Mouse (Mus musculus): Measurements from ENCODE around the gene Arhgap44. TPM values are rescaled to one million over a fixed set of nuclear protein-coding genes. Genes with fewer than 3 reads are reported as not detected.

Arhgap44 gene
- polyA plus RNA-seq, 1 experiment from 2014 or later, result 13.1 TPM

DNA sequence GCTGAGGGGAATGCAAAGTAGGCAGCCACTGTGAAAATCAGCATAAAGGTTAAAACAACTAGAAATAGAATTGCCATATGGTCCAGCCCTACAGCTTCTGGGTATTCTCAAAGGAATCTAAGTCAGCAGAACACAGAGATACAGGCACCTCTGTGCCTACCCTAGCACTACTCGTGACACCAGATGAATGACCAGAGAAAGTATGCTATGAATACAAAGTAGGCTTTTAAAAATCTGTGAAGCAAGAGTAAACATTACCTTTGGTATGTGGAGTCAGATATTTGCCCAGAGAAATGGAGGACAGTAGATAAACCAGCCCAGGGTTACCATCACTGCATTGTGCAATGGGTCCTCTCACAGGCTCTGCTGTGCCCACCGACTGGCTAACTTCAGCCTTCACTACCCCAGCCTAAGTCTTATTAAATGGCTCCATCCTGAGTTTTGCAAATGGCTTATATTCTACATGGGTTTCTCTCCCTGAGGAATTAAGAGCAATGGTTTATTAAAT is 25.6 kb downstream of the Arhgap44 start:
- TF ChIP-seq CTCF (IDR thresholded peaks at IDR 0.05), result no peak
- POLR2A ChIA-PET, result no interaction called here

DNA sequence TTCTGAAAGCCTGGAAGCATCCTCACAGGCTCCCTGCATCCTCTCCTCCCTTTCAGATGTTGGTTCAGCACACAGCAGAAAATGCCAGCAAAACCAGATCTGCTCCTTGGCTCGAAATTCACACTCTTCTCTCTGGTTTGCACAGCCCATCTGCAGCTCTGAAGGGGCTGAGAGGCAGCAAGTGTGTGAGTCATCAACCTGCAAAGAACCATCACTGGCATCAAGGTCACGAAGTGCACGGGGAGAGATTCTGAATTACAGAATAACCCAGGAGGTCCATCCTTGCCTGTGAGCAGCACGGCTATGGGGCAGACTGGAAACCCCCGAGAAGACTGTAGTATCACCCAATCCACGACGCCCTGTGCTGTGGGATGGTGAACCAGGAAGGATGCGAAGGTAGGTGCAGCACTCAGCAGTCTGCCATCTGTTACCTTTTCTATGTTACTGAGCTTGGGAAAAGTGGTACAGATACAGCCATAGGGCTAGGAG is 27.5 kb downstream of the Arhgap44 start:
- ATAC-seq, result no peak
- no peak for DNase-seq (ENCODE audit: low read depth, low spot score)
- in situ Hi-C loops (cut with MboI; ENCODE audit: low pct_unique_long_range_greater_than_20kb), result no loop called here
- POLR2A ChIA-PET, result interaction anchor here (0.6 kb wide), 1 partner anchor 23 kb away, joined by 4 read pairs; no protein-coding TSS in a partner anchor
- H3K27me3 ChIP-seq, result no peaks in the 10 kb centered on the region
- CTCF ChIA-PET, result no interaction called here
- no peak for TF ChIP-seq CTCF (IDR thresholded peaks at IDR 0.05)

More for the DNA sequence above, 25.6 kb downstream of the Arhgap44 start:
- DNase-seq (ENCODE audit: low read depth, low spot score) (no peak), ATAC-seq (peak; percentile 62)
- CTCF ChIA-PET, result no interaction called here
- no peaks in the 10 kb centered on the region for H3K27me3 ChIP-seq
- in situ Hi-C loops (cut with MboI; ENCODE audit: low pct_unique_long_range_greater_than_20kb), result no loop called here

DNA sequence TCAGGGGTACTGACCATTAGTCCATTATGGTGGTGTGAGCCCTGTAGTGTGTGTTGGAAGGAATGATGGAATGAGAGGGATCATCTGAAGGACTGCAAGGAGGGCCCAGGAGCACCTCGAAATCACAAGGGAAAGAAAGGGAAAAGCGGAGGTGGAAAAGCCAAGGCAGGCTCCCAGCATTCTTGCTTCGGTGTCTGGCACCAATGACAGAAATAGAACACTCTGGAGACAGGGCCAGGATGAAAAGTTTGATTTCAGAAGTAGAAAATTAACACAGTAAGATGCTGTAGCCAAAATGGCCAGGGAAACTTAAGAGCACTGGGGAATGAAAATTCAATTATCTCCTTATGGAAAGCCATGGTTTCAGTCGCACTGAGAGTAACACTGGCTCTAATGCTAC is 29.1 kb downstream of the Arhgap44 start:
- DNase-seq (ENCODE audit: low read depth, low spot score) (no peak), ATAC-seq (no peak)
- no peaks in the 10 kb centered on the region for H3K27me3 ChIP-seq
- no peak for TF ChIP-seq CTCF (IDR thresholded peaks at IDR 0.05)
- ChIA-PET CTCF (no interaction called here), POLR2A (no interaction called here)
- in situ Hi-C loops (cut with MboI; ENCODE audit: low pct_unique_long_range_greater_than_20kb), result no loop called here

DNA sequence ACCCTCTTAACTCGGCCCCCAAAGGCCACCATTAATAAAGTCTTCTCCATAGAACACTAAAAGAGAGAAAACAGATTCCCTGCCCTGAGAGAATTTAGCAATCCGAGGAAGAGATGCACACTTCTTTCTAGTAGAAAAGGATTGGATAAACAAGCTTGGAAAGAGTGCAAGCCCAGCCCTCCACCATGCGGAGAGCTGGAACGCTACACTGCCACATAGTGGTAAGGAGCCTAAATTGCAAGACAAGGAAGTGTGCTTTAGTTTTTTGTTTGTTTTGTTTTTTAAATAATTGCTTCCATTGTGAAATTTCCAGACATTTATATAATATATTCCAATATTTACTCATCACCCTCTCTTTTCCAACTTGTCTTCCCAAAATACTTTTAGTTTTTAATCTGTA is 33.7 kb downstream of the Arhgap44 start:
- no peaks in the 10 kb centered on the region for H3K27me3 ChIP-seq
- ChIA-PET POLR2A (no interaction called here), CTCF (no interaction called here)
- DNase-seq (ENCODE audit: low read depth, low spot score), result no peak
- TF ChIP-seq CTCF (IDR thresholded peaks at IDR 0.05), result peak; percentile 71
- in situ Hi-C loops (cut with MboI; ENCODE audit: low pct_unique_long_range_greater_than_20kb), result no loop called here
- no peak for ATAC-seq

DNA sequence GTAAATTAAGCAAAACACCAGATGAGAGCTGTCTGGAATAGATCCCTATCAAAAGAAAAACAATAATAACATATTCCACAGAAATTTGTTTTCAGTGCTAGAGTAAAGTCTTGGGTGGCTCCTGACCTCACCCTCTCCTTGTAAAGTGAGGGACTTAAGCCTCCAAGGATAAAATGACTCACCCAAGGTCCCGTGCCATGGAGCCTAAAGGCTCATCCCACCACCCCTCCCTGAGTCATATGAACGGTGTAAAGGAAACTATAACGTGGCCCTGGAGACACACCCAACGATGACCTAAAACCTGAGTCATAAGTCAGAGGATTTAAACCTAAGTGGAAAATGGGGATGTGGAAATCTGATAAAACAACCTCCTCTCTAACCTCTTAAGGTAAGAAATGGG is 34.1 kb downstream of the Arhgap44 start:
- peak; percentile 74 for ATAC-seq
- no peak for TF ChIP-seq CTCF (IDR thresholded peaks at IDR 0.05)
- DNase-seq (ENCODE audit: low read depth, low spot score), result peak; percentile 63
- ChIA-PET CTCF (no interaction called here), POLR2A (no interaction called here)
- in situ Hi-C loops (cut with MboI; ENCODE audit: low pct_unique_long_range_greater_than_20kb), result no loop called here
- H3K27me3 ChIP-seq, result no peaks in the 10 kb centered on the region

DNA sequence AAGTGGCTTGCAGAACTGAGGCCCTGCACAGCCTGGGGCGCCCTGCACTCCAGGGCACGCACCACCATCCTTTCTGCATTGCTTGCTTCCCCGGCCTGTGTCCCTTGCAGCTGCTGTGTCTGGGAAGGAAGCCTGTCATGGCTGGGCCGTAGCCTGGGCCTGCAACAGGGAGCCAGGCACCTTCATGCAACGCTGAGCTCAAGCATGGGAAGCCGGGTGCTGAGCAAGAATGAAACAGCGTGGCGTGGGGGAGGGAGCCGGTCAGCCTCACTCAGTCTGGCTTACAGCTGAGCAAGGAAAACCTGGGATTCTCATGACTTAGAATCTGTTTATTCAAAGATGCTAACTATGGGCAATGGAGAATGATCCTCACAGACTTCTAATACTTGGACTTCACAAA is 36.2 kb downstream of the Arhgap44 start:
- ChIA-PET POLR2A (interaction anchor here (0.8 kb wide), 1 partner anchor 17 kb away, joined by 6 read pairs; no protein-coding TSS in a partner anchor), CTCF (no interaction called here)
- no peaks in the 10 kb centered on the region for H3K27me3 ChIP-seq
- DNase-seq (ENCODE audit: low read depth, low spot score) (peak; percentile 15), ATAC-seq (peak; percentile 65)
- TF ChIP-seq CTCF (IDR thresholded peaks at IDR 0.05), result no peak
- in situ Hi-C loops (cut with MboI; ENCODE audit: low pct_unique_long_range_greater_than_20kb), result no loop called here

DNA sequence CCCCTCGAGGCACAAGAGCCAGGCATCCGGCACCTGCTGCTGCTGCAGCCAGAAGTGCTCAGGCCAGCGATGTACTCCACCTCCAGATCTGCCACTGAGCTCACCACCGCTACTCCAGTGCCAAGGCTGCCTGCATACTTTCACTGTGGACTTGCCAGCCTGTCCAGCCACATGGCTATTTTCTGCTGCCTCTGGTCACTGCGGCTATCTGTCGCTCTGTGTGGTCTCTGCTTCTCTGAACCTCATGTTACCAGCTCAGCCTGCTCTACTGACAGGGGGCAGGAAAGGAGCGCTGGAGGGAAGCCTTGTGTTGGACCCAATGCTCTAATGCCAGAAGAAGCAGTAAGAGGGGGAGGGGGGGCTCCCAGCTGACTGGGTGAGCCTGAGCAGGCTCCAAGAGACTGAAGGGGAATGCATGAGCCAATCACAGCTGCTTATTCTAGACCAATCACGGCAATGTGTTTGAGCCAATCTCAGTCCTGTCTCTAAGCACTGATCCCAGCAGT is 37.8 kb downstream of the Arhgap44 start:
- H3K27me3 ChIP-seq, result no peaks in the 10 kb centered on the region
- in situ Hi-C loops (cut with MboI; ENCODE audit: low pct_unique_long_range_greater_than_20kb), result no loop called here
- DNase-seq (ENCODE audit: low read depth, low spot score), result no peak
- ChIA-PET CTCF (no interaction called here), POLR2A (no interaction called here)
- TF ChIP-seq CTCF (IDR thresholded peaks at IDR 0.05), result no peak
- ATAC-seq, result no peak

DNA sequence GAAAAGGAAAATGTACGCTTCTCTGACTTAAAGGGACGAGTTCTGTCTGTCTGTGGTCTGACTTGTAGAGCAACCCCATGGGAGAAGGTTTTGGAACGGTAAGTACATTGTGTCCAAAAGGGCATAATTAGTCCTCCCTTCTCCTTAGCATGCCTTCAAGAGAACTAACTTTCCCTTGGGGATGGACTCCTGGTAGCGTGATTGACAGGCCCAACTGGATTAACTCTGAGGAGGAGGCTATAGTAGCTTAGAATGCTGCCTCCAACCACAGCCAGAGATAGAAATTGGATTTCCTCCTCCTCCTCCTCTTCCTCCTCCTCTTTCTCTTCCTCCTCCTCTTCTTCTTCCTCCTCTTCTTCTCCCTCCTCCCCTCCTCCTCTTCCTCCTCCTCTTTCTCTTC is 42.5 kb downstream of the Arhgap44 start:
- TF ChIP-seq CTCF (IDR thresholded peaks at IDR 0.05), result no peak
- ATAC-seq, result no peak
- in situ Hi-C loops (cut with MboI; ENCODE audit: low pct_unique_long_range_greater_than_20kb), result no loop called here
- ChIA-PET POLR2A (no interaction called here), CTCF (no interaction called here)
- no peak for DNase-seq (ENCODE audit: low read depth, low spot score)
- no peaks in the 10 kb centered on the region for H3K27me3 ChIP-seq

DNA sequence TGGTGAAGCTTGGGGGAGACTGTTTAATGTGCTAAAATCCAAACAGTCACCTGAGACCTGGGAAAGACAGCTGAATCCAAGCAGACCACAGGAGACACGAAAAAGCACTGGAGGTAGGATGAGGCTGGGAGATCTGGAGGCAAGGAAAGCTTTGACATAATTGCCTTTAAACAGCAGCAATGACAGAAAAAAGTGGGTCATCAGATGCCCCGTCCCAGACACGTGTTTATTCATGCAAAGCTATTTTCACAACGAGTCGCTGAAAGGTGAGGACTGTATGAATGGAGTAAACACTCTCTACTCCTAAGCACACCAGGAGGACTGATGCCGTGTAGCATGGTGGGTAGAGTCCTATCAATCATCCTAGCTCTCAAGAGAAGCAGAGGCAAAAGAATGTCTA is 47.0 kb downstream of the Arhgap44 start:
- H3K27me3 ChIP-seq, result no peaks in the 10 kb centered on the region
- CTCF ChIA-PET, result interaction anchor here (1.2 kb wide), 1 partner anchor 25 kb away, joined by 3 read pairs; no protein-coding TSS in a partner anchor
- POLR2A ChIA-PET, result no interaction called here
- TF ChIP-seq CTCF (IDR thresholded peaks at IDR 0.05), result no peak
- DNase-seq (ENCODE audit: low read depth, low spot score), result no peak
- in situ Hi-C loops (cut with MboI; ENCODE audit: low pct_unique_long_range_greater_than_20kb), result no loop called here
- ATAC-seq, result no peak

DNA sequence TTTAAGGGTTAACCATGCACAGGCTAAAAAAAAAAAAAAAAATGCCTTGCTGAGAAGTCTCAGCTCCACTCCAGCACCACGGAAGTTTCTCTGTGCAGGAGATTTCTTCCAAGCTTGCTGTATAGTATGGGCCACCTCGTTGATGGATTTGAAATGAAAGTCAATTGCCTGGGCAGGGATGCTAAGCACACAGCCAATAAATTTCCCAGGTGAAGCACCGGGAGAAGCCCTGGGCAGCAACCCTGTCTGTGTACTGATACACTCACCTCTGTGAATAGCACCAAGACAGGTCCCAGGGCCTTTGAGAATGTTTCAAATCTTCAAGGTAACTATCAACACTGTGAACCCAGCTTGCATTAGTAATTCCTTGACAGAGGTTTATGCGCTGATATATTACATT is 50.7 kb downstream of the Arhgap44 start:
- no peak for ATAC-seq

DNA sequence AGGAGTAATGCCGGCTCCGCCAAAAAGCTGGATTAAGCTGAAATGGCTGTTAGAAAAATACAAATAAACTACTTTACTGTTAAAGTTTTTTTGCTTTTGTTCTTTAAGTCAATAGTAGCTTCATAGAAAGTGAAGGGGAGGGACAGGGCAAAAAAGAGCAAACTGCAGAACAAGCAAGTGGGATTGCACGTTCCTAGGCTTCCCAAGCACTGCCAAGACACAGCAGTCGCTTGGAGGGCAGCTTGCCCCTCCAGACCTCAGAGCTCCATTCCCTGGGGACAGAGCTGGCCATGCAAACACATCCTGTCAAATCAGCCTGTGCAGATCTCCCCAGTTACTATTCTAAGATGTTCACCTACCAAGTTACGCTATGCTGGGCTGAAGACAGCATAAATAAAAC is 51.1 kb downstream of the Arhgap44 start:
- in situ Hi-C loops (cut with MboI; ENCODE audit: low pct_unique_long_range_greater_than_20kb), result no loop called here
- no peak for TF ChIP-seq CTCF (IDR thresholded peaks at IDR 0.05)
- CTCF ChIA-PET, result interaction anchor here (1.3 kb wide), 1 partner anchor 13 kb away, joined by 3 read pairs; no protein-coding TSS in a partner anchor
- DNase-seq (ENCODE audit: low read depth, low spot score) (no peak), ATAC-seq (no peak)
- H3K27me3 ChIP-seq, result no peaks in the 10 kb centered on the region
- POLR2A ChIA-PET, result interaction anchor here (0.6 kb wide), 1 partner anchor 23 kb away, joined by 4 read pairs; no protein-coding TSS in a partner anchor

More for the DNA sequence above, 50.7 kb downstream of the Arhgap44 start:
- DNase-seq (ENCODE audit: low read depth, low spot score), result no peak
- TF ChIP-seq CTCF (IDR thresholded peaks at IDR 0.05), result no peak
- ChIA-PET CTCF (interaction anchor here (1.3 kb wide), 1 partner anchor 13 kb away, joined by 3 read pairs; no protein-coding TSS in a partner anchor), POLR2A (interaction anchor here (0.6 kb wide), 1 partner anchor 23 kb away, joined by 4 read pairs; no protein-coding TSS in a partner anchor)
- in situ Hi-C loops (cut with MboI; ENCODE audit: low pct_unique_long_range_greater_than_20kb), result no loop called here
- no peaks in the 10 kb centered on the region for H3K27me3 ChIP-seq

Measured in Patski (cell line).